ENCODE assay signal across 8 mouse cellular contexts in genomic region chr9:45430698-45430959, GRCm38 (mm10). TPM values are rescaled to one million over a fixed set of nuclear protein-coding genes. Genes with fewer than 3 reads are reported as not detected.
DNase-seq lines count a peak whose midpoint lies in the region; ATAC-seq and TF ChIP-seq lines count a peak whose summit lies in the region.

No protein-coding gene starts in this region.

- H3K36me3 ChIP-seq in kidney, embryonic 16.5 days (ENCODE audit: insufficient read depth, low read length): no peaks in the 10 kb centered on the region
- no peaks in the 10 kb centered on the region for H3K36me3 ChIP-seq in embryonic facial prominence, embryonic 13.5 days
- no peaks in the 10 kb centered on the region for H3K36me3 ChIP-seq in hindbrain, embryonic 15.5 days
- H3K36me3 ChIP-seq in midbrain, postnatal 0 days (ENCODE audit: insufficient read depth, low read length): no peaks in the 10 kb centered on the region

- no peak overlapping the region for H3K27ac ChIP-seq in kidney, embryonic 16.5 days (ENCODE audit: low read length)
- H3K27ac ChIP-seq in embryonic facial prominence, embryonic 13.5 days: no peak overlapping the region
- peak overlapping the region; percentile 81 for H3K27ac ChIP-seq in hindbrain, embryonic 15.5 days (replicated peaks)
- H3K27ac ChIP-seq in midbrain, postnatal 0 days (ENCODE audit: low read depth, low read length): peak overlapping the region; percentile 76; the same call in 1 of the 2 replicates

- no peaks in the 10 kb centered on the region for H3K9me3 ChIP-seq in kidney, embryonic 16.5 days (ENCODE audit: low read length)
- H3K9me3 ChIP-seq in embryonic facial prominence, embryonic 13.5 days: no peaks in the 10 kb centered on the region
- H3K9me3 ChIP-seq in hindbrain, embryonic 15.5 days: no peaks in the 10 kb centered on the region
- no peaks in the 10 kb centered on the region for H3K9me3 ChIP-seq in midbrain, postnatal 0 days (ENCODE audit: low read length)

- no peak for TF ChIP-seq CTCF in midbrain, postnatal 0 days (IDR thresholded peaks at IDR 0.05)

- peak overlapping the region; percentile 62 for H3K4me2 ChIP-seq in kidney, embryonic 16.5 days (replicated peaks; ENCODE audit: low read depth, low read length)
- H3K4me2 ChIP-seq in embryonic facial prominence, embryonic 13.5 days: peak overlapping the region; percentile 86
- H3K4me2 ChIP-seq in hindbrain, embryonic 15.5 days: peak overlapping the region; percentile 89
- H3K4me2 ChIP-seq in midbrain, postnatal 0 days (ENCODE audit: low read depth, low read length, poor library complexity, severe bottlenecking): peak overlapping the region; percentile 87

- DNase-seq in kidney, postnatal 4 days: no peak
- no peak for DNase-seq in midbrain, postnatal 0 days (ENCODE audit: low spot score)
- no peak for DNase-seq in spleen, adult 18-20 months
- no peak for DNase-seq in thymus, postnatal 10 days (ENCODE audit: low spot score in 2 of 2)
- no peak for DNase-seq in ovary, postnatal 36 days (ENCODE audit: low spot score)

- peaks cover 11% of the 10 kb centered on the region; the same call in 1 of the 2 replicates for H3K4me1 ChIP-seq in kidney, embryonic 16.5 days (ENCODE audit: insufficient read depth, low read length)
- H3K4me1 ChIP-seq in embryonic facial prominence, embryonic 13.5 days: peaks cover 24% of the 10 kb centered on the region
- H3K4me1 ChIP-seq in hindbrain, embryonic 15.5 days (replicated peaks): peaks cover 56% of the 10 kb centered on the region
- peaks cover 12% of the 10 kb centered on the region; the same call in 1 of the 2 replicates for H3K4me1 ChIP-seq in midbrain, postnatal 0 days (ENCODE audit: insufficient read depth, low read length)

- no peak for ATAC-seq in kidney, embryonic 16.5 days (ENCODE audit: low FRiP score, low TSS enrichment)
- ATAC-seq in embryonic facial prominence, embryonic 13.5 days (ENCODE audit: insufficient number of reproducible peaks, insufficient read depth, low FRiP score, low TSS enrichment, low read depth): 0 out of 2 replicates have a peak, but pooled peaks have one; percentile 6
- no peak for ATAC-seq in hindbrain, embryonic 15.5 days (ENCODE audit: low FRiP score, low read depth)
- no peak for ATAC-seq in midbrain, postnatal 0 days (ENCODE audit: low FRiP score)

- peaks cover 46% of the 10 kb centered on the region for H3K27me3 ChIP-seq in kidney, embryonic 16.5 days (ENCODE audit: insufficient read depth, low read length)
- peaks cover 92% of the 10 kb centered on the region for H3K27me3 ChIP-seq in embryonic facial prominence, embryonic 13.5 days
- peaks cover 24% of the 10 kb centered on the region; the same call in 1 of the 2 replicates for H3K27me3 ChIP-seq in hindbrain, embryonic 15.5 days
- H3K27me3 ChIP-seq in midbrain, postnatal 0 days (ENCODE audit: insufficient read depth, low read length): 0 out of 2 replicates have a peak, but pooled peaks cover 2% of the 10 kb centered on the region

- 0% methylated on average over 15 of the region's 17 CpGs for WGBS in kidney, embryonic 16.5 days
- WGBS in embryonic facial prominence, embryonic 13.5 days: 3% methylated on average over 14 of the region's 17 CpGs
- 0% methylated on average over 17 of the region's 17 CpGs for WGBS in hindbrain, embryonic 15.5 days
- 0% methylated on average over 9 of the region's 17 CpGs for WGBS in midbrain, postnatal 0 days

- H3K9ac ChIP-seq in kidney, embryonic 16.5 days (replicated peaks; ENCODE audit: low read length): no peak overlapping the region
- H3K9ac ChIP-seq in embryonic facial prominence, embryonic 13.5 days: peak overlapping the region; percentile 49; the same call in 1 of the 2 replicates
- peak overlapping the region; percentile 77 for H3K9ac ChIP-seq in hindbrain, embryonic 15.5 days
- H3K9ac ChIP-seq in midbrain, postnatal 0 days (replicated peaks; ENCODE audit: low read length, poor library complexity, severe bottlenecking): peak overlapping the region; percentile 76

- peak overlapping the region; percentile 45 for H3K4me3 ChIP-seq in kidney, embryonic 16.5 days (ENCODE audit: low read length)
- H3K4me3 ChIP-seq in embryonic facial prominence, embryonic 13.5 days: peak overlapping the region; percentile 45
- H3K4me3 ChIP-seq in hindbrain, embryonic 15.5 days: peak overlapping the region; percentile 67
- peak overlapping the region; percentile 77 for H3K4me3 ChIP-seq in midbrain, postnatal 0 days (ENCODE audit: low read depth, low read length)

RNA-seq across cellular contexts. Expression of gene Dscaml1, which starts 4.2 kb away (rescaled TPM):
- polyA plus RNA-seq in kidney, embryonic 16.5 days (2015; fragmentation: Nextera tagmentation; extraction: Ambion mirVana): 0.17 and 0.37 TPM in 2 replicates
- 0.50 and 0.97 TPM in 2 replicates for polyA plus RNA-seq in embryonic facial prominence, embryonic 13.5 days (2015; fragmentation: Nextera tagmentation; extraction: Ambion mirVana)
- polyA plus RNA-seq in hindbrain, embryonic 15.5 days (2015; fragmentation: Nextera tagmentation; extraction: Ambion mirVana): 12.2 and 13.8 TPM in 2 replicates
- total RNA-seq in midbrain, postnatal 0 days (2014; rRNA removed): 39.1 and 42.1 TPM in 2 replicates
- polyA plus RNA-seq in midbrain, postnatal 0 days (2015; fragmentation: Nextera tagmentation; extraction: Ambion mirVana): 14.4 and 14.6 TPM in 2 replicates

RNA-seq across cellular contexts. Expression of gene Fxyd2, which starts 31.2 kb away (rescaled TPM):
- polyA plus RNA-seq in kidney, embryonic 16.5 days (2015; fragmentation: Nextera tagmentation; extraction: Ambion mirVana): 746 and 828 TPM in 2 replicates
- 7.6 and 9.3 TPM in 2 replicates for polyA plus RNA-seq in embryonic facial prominence, embryonic 13.5 days (2015; fragmentation: Nextera tagmentation; extraction: Ambion mirVana)
- 12.5 and 13.1 TPM in 2 replicates for polyA plus RNA-seq in hindbrain, embryonic 15.5 days (2015; fragmentation: Nextera tagmentation; extraction: Ambion mirVana)
- 36.9 and 40.8 TPM in 2 replicates for total RNA-seq in midbrain, postnatal 0 days (2014; rRNA removed)
- polyA plus RNA-seq in midbrain, postnatal 0 days (2015; fragmentation: Nextera tagmentation; extraction: Ambion mirVana): 21.0 and 27.4 TPM in 2 replicates

Comparison
In these comparisons a context has a peak if more than half of its experiments do, and no peak if none do; other contexts are left out.
1. H3K27ac ChIP-seq: peak in hindbrain, embryonic 15.5 days (single experiment) and midbrain, postnatal 0 days (single experiment); none in kidney, embryonic 16.5 days (single experiment) and embryonic facial prominence, embryonic 13.5 days (single experiment).
2. RNA of gene Fxyd2, which starts 31.2 kb away (polyA plus RNA-seq): 746 to 828 TPM in kidney, embryonic 16.5 days; 21.0 to 27.4 TPM in midbrain, postnatal 0 days, 12.5 to 13.1 TPM in hindbrain, embryonic 15.5 days and 7.6 to 9.3 TPM in embryonic facial prominence, embryonic 13.5 days; every median in the first group is over 10 times any median in the second.
3. Peak in every context shown above with its lines, with median percentiles within 50 percentile points of each other: H3K4me2 ChIP-seq and H3K4me3 ChIP-seq.